Mouse (Mus musculus): ENCODE measurements around the gene Ptpre.

Ptpre gene

DNA sequence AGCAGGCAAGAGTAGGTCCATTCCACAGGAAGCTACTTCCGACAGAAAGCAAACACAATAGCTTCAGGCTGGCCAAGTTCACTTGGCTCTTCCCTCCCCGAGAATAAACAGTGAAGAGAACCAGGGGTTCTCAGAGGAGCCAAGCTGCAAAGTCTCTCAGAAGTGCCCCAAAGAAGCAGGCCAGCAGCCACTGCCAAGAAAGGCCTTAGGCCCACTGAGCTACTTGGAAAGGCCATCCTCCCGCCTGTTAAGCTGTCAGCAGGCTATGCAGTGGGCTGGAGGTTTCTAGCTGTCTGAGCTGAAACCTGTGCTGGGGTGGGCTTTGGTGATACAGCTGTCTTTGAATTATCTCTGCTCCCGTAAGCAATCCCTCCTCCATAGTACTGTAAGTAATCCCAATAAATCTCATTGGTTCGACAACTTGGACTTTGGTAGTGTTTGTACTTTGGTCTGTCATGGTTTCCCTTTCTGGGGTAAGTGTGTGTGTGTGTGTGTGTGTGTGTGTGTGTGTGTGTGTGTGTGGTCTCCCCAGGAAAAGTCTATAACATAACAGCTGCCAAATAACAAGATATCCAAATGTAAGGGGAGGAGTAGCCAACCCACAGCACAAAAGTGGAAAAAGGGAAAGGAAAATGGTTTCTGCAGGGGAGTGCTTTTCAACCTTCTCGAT is 186.5 kb downstream of the Ptpre start:
- DNase-seq (ENCODE audit: low spot score in 2 of 2): no peak

DNA sequence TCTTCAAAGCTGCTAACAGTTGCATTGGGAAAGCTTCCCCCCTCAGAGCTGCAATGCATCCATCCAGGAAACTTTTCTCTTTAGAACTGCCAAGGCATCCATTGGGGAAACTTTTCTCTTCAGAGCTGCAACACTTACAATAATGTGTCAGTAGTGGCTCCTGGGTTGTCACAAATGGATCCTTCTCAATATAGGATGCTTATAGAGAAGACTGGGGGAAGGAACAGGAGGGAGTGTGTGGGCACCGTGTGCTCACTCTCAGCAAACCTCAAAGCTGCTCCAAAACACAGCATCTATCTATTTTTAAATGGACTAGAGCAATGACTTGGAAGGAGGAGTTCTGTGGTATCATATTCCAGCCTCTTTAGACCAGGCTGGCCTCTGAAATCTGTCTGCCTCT is 189.4 kb downstream of the Ptpre start:
- DNase-seq (ENCODE audit: low spot score in 2 of 2): no peak

DNA sequence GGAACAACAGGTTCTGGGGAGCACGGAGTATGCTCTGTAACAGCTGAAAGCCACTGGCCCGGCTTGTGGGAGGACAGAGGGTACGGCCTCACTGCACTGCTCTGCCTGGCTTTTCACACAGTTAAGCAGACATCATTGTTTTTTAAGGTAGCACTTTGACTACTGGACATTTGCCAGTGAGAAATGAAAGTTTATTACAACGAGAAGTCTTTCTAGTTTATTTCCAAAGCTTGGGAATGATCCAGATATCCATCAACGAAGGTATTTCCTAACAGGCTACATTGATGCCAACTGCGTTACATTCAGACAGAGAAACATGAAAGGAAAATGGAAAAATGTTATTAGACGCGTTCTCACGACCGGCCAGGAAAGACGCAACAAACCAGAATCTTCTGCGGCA is 190.8 kb downstream of the Ptpre start:
- DNase-seq (ENCODE audit: low spot score in 2 of 2): no peak

DNA sequence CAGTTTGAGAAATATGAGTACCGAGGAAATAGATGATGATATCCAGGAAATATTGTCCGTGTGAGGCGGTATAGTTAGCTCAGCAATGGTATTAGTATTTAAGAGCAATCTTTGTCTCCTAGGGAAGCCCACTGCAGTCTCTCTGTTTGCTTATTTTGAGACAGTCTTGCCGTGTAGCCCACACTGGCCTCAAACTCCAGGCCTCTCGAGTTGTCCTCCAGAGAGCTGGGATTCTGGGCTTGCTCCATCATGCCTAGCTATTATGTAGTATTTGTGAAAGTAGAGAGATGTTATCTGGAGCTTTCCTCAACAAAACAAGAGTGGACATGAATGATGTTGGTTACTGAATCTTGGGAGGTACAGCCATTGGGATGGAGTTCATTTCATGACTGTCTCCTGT is 197.1 kb downstream of the Ptpre start:
- DNase-seq (ENCODE audit: low spot score in 2 of 2): no peak

DNA sequence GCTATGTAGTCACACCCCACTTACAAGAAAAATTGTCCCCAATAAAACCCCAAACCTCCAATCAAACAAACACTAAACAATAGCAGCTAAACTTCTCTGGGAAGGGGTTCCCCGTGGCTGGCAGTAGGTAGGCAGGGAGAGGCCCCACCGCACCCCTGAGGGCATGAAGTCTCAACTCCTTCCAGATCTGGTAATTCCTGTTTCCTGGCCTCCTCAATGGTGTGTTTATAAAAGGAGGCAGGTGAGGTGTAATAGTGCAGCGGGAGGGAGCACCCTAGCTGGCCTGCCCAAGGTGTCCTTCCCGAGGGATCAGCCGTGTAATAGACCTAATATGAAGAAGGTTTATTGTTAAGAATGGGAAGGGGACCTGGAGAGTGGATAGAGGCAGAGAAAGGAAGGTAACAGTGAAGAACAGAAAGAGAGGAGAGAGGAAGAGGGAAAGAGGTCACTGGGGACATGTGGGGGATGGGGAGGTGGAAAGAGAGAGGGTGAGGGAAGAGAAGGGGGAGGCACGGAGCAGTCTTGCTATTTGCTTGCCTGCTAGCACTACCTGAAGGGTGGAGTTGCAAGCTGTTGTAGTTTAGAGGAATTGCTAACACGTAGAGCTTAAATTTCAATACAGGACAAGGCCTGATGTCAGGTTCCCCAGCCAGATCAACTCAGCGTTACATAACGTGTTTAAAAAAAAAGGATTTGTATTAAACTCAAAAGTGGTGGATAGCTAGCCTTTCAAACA is 197.8 kb downstream of the Ptpre start:
- DNase-seq (ENCODE audit: low spot score in 2 of 2): no peak
